9 mouse cellular contexts compared by ENCODE assay signal in genomic region chr5:105976076-105976475, GRCm38 (mm10).
DNase-seq lines count a peak whose midpoint lies in the region; ATAC-seq and TF ChIP-seq lines count a peak whose summit lies in the region.
"Had no signal": no experiment of that assay in that cellular context is flagged by ENCODE, and none has a peak within 500 bp of the region (broad histone marks: within the 10 kb centered on the region; RNA-seq: fewer than 3 reads in every experiment).

No protein-coding gene starts in this region.

- ATAC-seq in lung, embryonic 16.5 days (ENCODE audit: low read depth): no peak
- ATAC-seq in hindbrain, embryonic 16.5 days: no peak
- ATAC-seq in midbrain, embryonic 14.5 days (ENCODE audit: low FRiP score, low TSS enrichment): no peak

- no peak overlapping the region for H3K9ac ChIP-seq in heart, adult 2 months (ENCODE audit: low read depth, low read length)
- no peak overlapping the region for H3K9ac ChIP-seq in lung, embryonic 16.5 days (ENCODE audit: low read length)
- H3K9ac ChIP-seq in hindbrain, embryonic 16.5 days (ENCODE audit: low read depth, low read length): no peak overlapping the region
- no peak overlapping the region for H3K9ac ChIP-seq in midbrain, embryonic 14.5 days (replicated peaks; ENCODE audit: low read length)
- H3K9ac ChIP-seq: liver, embryonic 14.5 days had no signal

- H3K27me3 ChIP-seq in heart, adult 2 months (ENCODE audit: control insufficient read depth, insufficient read depth, low read length): no peaks in the 10 kb centered on the region
- H3K27me3 ChIP-seq in lung, embryonic 16.5 days (ENCODE audit: control insufficient read depth, insufficient read depth, low read depth, low read length): no peaks in the 10 kb centered on the region
- H3K27me3 ChIP-seq in hindbrain, embryonic 16.5 days (replicated peaks; ENCODE audit: control insufficient read depth, insufficient read depth, low read length): no peaks in the 10 kb centered on the region
- no peaks in the 10 kb centered on the region for H3K27me3 ChIP-seq in midbrain, embryonic 14.5 days (ENCODE audit: control insufficient read depth, insufficient read depth, low read length)

- TF ChIP-seq CTCF in heart, adult 2 months (IDR thresholded peaks at IDR 0.05): no peak

- TF ChIP-seq POLR2A in heart, adult 2 months (IDR thresholded peaks at IDR 0.05; ENCODE audit: insufficient read depth, low read depth, low read length): no peak

- peaks cover 1% of the 10 kb centered on the region; the same call in 1 of the 2 replicates for H3K4me1 ChIP-seq in heart, adult 2 months (ENCODE audit: control insufficient read depth, insufficient read depth, low read length)
- H3K4me1 ChIP-seq in lung, embryonic 16.5 days (replicated peaks; ENCODE audit: control insufficient read depth, insufficient read depth, low read length): peaks cover 7% of the 10 kb centered on the region; the same call in 1 of the 2 replicates
- H3K4me1 ChIP-seq in hindbrain, embryonic 16.5 days (ENCODE audit: control insufficient read depth, insufficient read depth, low read depth, low read length): 0 out of 2 replicates have a peak, but pooled peaks cover 2% of the 10 kb centered on the region
- H3K4me1 ChIP-seq in midbrain, embryonic 14.5 days (ENCODE audit: control insufficient read depth, insufficient read depth, low read length): peaks cover 25% of the 10 kb centered on the region

- H3K79me2 ChIP-seq in heart, adult 2 months (replicated peaks; ENCODE audit: control insufficient read depth, insufficient read depth, low read length): no peaks in the 10 kb centered on the region

- H3K27ac ChIP-seq in heart, adult 2 months: peak overlapping the region; percentile 27
- H3K27ac ChIP-seq in lung, embryonic 16.5 days (ENCODE audit: low read length): peak overlapping the region; percentile 48
- no peak overlapping the region for H3K27ac ChIP-seq in hindbrain, embryonic 16.5 days (ENCODE audit: low read depth, low read length)
- peak overlapping the region; percentile 64; the same call in 1 of the 2 replicates for H3K27ac ChIP-seq in midbrain, embryonic 14.5 days (replicated peaks; ENCODE audit: low read depth, low read length)
- H3K27ac ChIP-seq: liver, embryonic 14.5 days had no signal

- DNase-seq in heart, adult 2 months: no peak
- no peak for DNase-seq in heart, postnatal 10 days
- no peak for DNase-seq in lung, adult 18-20 months
- peak; percentile 59 for DNase-seq in midbrain, embryonic 14.5 days
- no peak for DNase-seq in thymus, postnatal 14 days
- no peak for DNase-seq in right cerebral cortex, postnatal 4 days

- TF ChIP-seq EP300 in heart, adult 2 months (IDR thresholded peaks at IDR 0.05; ENCODE audit: insufficient read depth, low read depth, low read length): no peak

- no peaks in the 10 kb centered on the region for H3K9me3 ChIP-seq in lung, embryonic 16.5 days (ENCODE audit: control insufficient read depth, low read length)
- no peaks in the 10 kb centered on the region for H3K9me3 ChIP-seq in hindbrain, embryonic 16.5 days (ENCODE audit: control insufficient read depth, low read length)
- no peaks in the 10 kb centered on the region for H3K9me3 ChIP-seq in midbrain, embryonic 14.5 days (ENCODE audit: control insufficient read depth, low read length)

- WGBS in heart, adult 2 months: 39% methylated on average over 5 of the region's 5 CpGs
- WGBS in lung, embryonic 16.5 days: 45% methylated on average over 5 of the region's 5 CpGs
- 59% methylated on average over 4 of the region's 5 CpGs for WGBS in hindbrain, embryonic 16.5 days
- WGBS in midbrain, embryonic 14.5 days: 26% methylated on average over 5 of the region's 5 CpGs

- no peak overlapping the region; the same call in 1 of the 2 replicates for H3K4me3 ChIP-seq in heart, adult 2 months
- H3K4me3 ChIP-seq in lung, embryonic 16.5 days (ENCODE audit: low read length): peak overlapping the region; percentile 6
- H3K4me3 ChIP-seq in hindbrain, embryonic 16.5 days (ENCODE audit: low read length): no peak overlapping the region
- H3K4me3 ChIP-seq in midbrain, embryonic 14.5 days (replicated peaks; ENCODE audit: low read depth, low read length): no peak overlapping the region

- intact Hi-C loops in heart, adult 2 months (cut with DNase I): no loop called here
- intact Hi-C loops in heart, postnatal 10 days (cut with DNase I): loop anchor here (5.0 kb wide), 1 partner anchor 44 kb away; no protein-coding TSS in a partner anchor

- no peaks in the 10 kb centered on the region for H3K36me3 ChIP-seq in heart, adult 2 months (ENCODE audit: control insufficient read depth, insufficient read depth, low read length)
- H3K36me3 ChIP-seq in lung, embryonic 16.5 days (ENCODE audit: control insufficient read depth, insufficient read depth, low read length): no peaks in the 10 kb centered on the region
- no peaks in the 10 kb centered on the region for H3K36me3 ChIP-seq in hindbrain, embryonic 16.5 days (ENCODE audit: control insufficient read depth, insufficient read depth, low read length)
- no peaks in the 10 kb centered on the region for H3K36me3 ChIP-seq in midbrain, embryonic 14.5 days (ENCODE audit: control insufficient read depth, insufficient read depth, low read length)

- H3K4me2 ChIP-seq in lung, embryonic 16.5 days (ENCODE audit: low read depth, low read length): peak overlapping the region; percentile 33
- peak overlapping the region; percentile 50 for H3K4me2 ChIP-seq in hindbrain, embryonic 16.5 days (ENCODE audit: low read length)
- peak overlapping the region; percentile 50 for H3K4me2 ChIP-seq in midbrain, embryonic 14.5 days (ENCODE audit: low read length)
